Mouse (Mus musculus) hindlimb bud, embryonic 11.5 days (tissue): ENCODE results near the gene Lmbr1l.
"Not testable (repeated sequence)": the region's sequence is repeated elsewhere in the genome, so short reads cannot be mapped to it uniquely, and the experiment has no call there.

Experiments
- DNase-seq: peaks from one replicate; pipeline ENCODE4 v3.0.0-alpha.2; 2012; ENCODE audit warnings: low read depth, low spot score; ENCODE audit errors: extremely low spot score

Gene Lmbr1l

GRCm38 (mm10) chr15:98940816-98941215 lies 22.8 kb upstream of the Lmbr1l start:
- DNase-seq = no peak

- no peak for DNase-seq
Observed at GRCm38 (mm10) chr15:98934217-98934839, 16.3 kb upstream of the Lmbr1l start, which contains the start of gene Tuba1b. Tuba1b (minus strand) TSS chr15:98934565.

GRCm38 (mm10) chr15:98933833-98934216 lies 15.8 kb upstream of the Lmbr1l start:
- DNase-seq = no peak

GRCm38 (mm10) chr15:98933004-98933671 lies 15.1 kb upstream of the Lmbr1l start:
- DNase-seq = not testable (repeated sequence)

GRCm38 (mm10) chr15:98930998-98931397 lies 13.0 kb upstream of the Lmbr1l start:
- no peak for DNase-seq

- DNase-seq = no peak
Observed at GRCm38 (mm10) chr15:98930017-98930734, 12.1 kb upstream of the Lmbr1l start.

GRCm38 (mm10) chr15:98928598-98929240 lies 10.7 kb upstream of the Lmbr1l start:
- DNase-seq = no peak

GRCm38 (mm10) chr15:98927566-98927965 lies 9.5 kb upstream of the Lmbr1l start:
- no peak for DNase-seq

- DNase-seq = no peak
Observed at GRCm38 (mm10) chr15:98924682-98925081, 6.7 kb upstream of the Lmbr1l start.

- DNase-seq = no peak
Observed at GRCm38 (mm10) chr15:98923031-98923537, 5.1 kb upstream of the Lmbr1l start.

- DNase-seq = no peak
Observed at GRCm38 (mm10) chr15:98922581-98922980, 4.5 kb upstream of the Lmbr1l start.

GRCm38 (mm10) chr15:98921510-98921909 lies 3.5 kb upstream of the Lmbr1l start:
- DNase-seq = no peak

GRCm38 (mm10) chr15:98918499-98918895 lies 466 bp upstream of the Lmbr1l start:
- not testable (repeated sequence) for DNase-seq

GRCm38 (mm10) chr15:98917091-98917490 lies 940 bp downstream of the Lmbr1l start:
- DNase-seq = no peak

GRCm38 (mm10) chr15:98916016-98916415 lies 2.0 kb downstream of the Lmbr1l start:
- no peak for DNase-seq

GRCm38 (mm10) chr15:98914903-98915302 lies 3.1 kb downstream of the Lmbr1l start:
- DNase-seq = no peak

- no peak for DNase-seq
Observed at GRCm38 (mm10) chr15:98904692-98905091, 13.3 kb downstream of the Lmbr1l start.

GRCm38 (mm10) chr15:98902600-98902999 lies 15.4 kb downstream of the Lmbr1l start:
- DNase-seq = no peak

- DNase-seq = no peak
Observed at GRCm38 (mm10) chr15:98901530-98901929, 16.5 kb downstream of the Lmbr1l start.

- no peak for DNase-seq
Observed at GRCm38 (mm10) chr15:98897928-98898800, 19.9 kb downstream of the Lmbr1l start, which contains the start of gene Dhh. Dhh (minus strand) TSS chr15:98898540.
